Mouse (Mus musculus): ENCODE data around the gene Ubald1.

Ubald1 gene

DNA sequence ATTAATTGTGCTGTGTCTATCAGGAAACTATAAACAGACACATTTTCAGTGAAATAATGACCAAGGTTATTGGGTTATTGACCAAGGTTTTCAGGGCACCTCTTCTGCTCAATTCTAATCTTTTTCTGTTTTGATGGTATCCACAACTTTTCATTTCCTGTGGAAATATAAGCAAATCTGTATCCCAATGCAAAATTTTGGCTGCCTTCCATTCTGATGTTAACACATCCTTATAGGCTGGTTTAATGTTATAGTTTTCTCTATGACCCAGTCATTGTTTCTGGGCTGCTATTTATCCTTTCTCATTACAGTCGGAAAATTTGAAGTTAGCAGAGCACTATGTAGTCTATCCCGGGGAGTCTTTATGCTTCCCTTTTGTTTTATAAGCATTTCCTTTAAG is 19.6 kb upstream of the Ubald1 start:
- DNase-seq (ENCODE audit: low read depth in 2 of 2, low spot score in 2 of 2): no peak

- no peak for DNase-seq (ENCODE audit: low read depth in 2 of 2, low spot score in 2 of 2)
Measured at GRCm38 (mm10) chr16:4898881-4899280, 18.8 kb upstream of the Ubald1 start.

- no peak for DNase-seq (ENCODE audit: low read depth in 2 of 2, low spot score in 2 of 2)
Measured at GRCm38 (mm10) chr16:4897146-4897730, 17.1 kb upstream of the Ubald1 start.

DNA sequence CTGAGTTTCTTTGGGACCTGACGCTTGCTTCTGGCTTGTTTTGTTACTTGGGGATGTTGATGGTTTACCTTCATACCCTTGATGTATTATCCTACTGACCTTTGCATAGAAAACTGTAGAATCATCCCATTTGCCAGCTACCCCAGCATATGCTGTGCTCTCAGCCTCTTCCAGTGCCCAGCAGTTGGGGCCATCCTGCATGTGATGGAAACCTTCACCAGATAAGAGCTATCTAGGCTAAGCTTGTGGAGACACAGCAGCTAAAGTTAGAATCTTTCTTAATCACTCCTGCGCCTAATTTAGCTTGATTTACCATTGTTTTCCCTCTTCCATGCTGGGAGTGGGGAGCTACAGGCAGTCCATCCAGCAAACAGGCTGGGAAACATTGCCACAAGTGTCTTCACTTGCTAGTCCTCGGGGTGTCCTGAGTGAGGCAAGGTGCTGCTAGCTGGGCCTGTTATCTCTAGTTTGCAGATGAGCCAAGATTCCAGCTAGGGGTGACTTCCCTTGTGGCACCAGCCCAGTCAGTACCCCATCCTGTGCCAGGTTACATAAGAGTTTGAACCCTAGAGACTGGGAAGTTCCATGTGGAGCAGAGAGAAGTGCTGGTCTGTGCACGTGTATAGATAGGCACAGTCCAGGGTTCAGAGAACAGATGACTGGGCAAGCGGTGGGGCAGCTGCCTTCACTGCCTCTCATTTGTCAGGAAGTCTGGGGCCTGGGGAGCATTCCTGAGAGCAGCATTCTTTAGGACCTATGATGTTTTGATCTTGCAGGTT is 16.3 kb upstream of the Ubald1 start:
- no peak for DNase-seq (ENCODE audit: low read depth in 2 of 2, low spot score in 2 of 2)

DNA sequence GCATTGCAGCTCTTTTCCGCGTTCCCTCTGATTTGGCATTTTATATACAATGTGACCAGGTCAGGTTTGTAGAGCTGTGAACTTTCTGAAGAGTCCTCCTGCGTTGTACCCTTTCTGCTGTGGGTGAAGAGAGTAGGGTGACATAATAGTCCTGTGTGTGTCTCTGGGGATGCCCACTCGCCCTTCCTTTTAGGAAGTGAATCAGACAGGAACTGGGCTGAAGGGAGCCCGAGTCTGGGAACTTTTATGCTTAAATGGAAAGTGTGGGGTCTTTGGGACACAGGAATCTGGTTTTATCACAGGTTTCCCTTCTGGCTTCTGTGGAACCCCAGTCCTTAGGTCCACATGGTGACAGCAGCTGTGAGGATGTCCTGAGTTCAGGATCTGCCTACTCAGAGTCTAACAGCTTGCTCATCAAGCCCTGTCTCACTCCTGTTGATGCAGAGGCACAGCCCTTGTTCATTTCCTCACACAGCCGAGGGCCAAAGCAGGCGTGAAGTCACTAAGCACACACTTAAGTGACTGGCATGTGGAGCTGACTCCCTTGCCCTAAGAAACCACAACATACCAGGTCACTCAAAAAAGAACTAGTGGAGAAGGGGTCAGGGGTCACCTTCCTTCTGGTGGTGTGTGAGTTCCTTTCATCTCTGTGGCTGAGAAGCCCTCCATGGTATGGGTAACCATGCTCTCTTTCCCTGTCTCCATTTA is 14.2 kb upstream of the Ubald1 start:
- DNase-seq (ENCODE audit: low read depth in 2 of 2, low spot score in 2 of 2): no peak

DNA sequence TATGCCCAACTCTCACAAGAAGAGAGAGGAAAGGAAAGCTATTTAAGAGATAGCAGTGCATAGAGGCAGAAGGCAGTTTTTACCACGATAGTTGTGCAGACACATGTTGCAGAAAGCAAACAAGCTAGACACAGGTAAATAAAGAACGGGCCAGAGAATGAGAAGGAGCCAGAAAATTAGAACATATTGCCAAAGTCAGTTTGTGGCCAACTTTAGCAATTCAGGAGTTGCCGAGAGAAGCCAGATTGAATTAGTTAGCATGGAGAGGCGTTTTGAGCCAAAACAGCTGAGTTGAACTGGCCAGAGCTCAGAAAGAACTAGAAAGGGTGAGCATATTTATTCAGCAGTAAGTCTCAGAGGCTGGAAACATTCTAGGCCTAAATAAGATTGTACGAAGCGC is 12.1 kb upstream of the Ubald1 start:
- DNase-seq (ENCODE audit: low read depth in 2 of 2, low spot score in 2 of 2): no peak

GRCm38 (mm10) chr16:4890201-4890709 is 10.1 kb upstream of the Ubald1 start:
- DNase-seq (ENCODE audit: low read depth in 2 of 2, low spot score in 2 of 2): no peak

- no peak for DNase-seq (ENCODE audit: low read depth in 2 of 2, low spot score in 2 of 2)
Measured at GRCm38 (mm10) chr16:4886690-4887020, 6.5 kb upstream of the Ubald1 start.

- DNase-seq (ENCODE audit: low read depth in 2 of 2, low spot score in 2 of 2): peak; percentile 53 to 56
Measured at GRCm38 (mm10) chr16:4885760-4886689, 5.9 kb upstream of the Ubald1 start, which contains the start of gene Mgrn1. Mgrn1 (plus strand) TSS chr16:4886249.

GRCm38 (mm10) chr16:4884930-4885329 is 4.8 kb upstream of the Ubald1 start:
- no peak for DNase-seq (ENCODE audit: low read depth in 2 of 2, low spot score in 2 of 2)

- no peak for DNase-seq (ENCODE audit: low read depth in 2 of 2, low spot score in 2 of 2)
Measured at GRCm38 (mm10) chr16:4881400-4882351, 1.6 kb upstream of the Ubald1 start.

DNA sequence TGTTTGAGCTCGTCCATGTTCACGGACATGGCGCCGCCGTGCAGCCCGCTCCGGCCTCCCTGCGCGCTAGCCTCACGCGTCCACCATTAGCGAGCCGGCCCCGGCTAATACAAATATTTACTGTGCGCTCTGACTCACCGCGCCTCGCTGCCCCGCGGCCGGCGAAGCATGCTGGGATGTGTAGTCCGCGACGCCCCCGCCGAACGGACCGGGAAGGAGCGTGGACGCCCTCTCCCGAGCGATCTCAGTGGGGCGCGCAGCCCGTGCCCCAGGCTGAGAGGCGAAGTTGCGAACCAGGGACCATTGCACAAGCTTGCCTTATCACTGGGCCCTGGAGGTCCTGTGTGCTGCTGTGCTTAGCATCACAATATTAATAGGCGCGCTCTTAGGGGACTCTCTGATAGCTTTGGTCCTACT is 399 bp downstream of the Ubald1 start:
- peak; percentile 62 to 68 for DNase-seq (ENCODE audit: low read depth in 2 of 2, low spot score in 2 of 2)

DNA sequence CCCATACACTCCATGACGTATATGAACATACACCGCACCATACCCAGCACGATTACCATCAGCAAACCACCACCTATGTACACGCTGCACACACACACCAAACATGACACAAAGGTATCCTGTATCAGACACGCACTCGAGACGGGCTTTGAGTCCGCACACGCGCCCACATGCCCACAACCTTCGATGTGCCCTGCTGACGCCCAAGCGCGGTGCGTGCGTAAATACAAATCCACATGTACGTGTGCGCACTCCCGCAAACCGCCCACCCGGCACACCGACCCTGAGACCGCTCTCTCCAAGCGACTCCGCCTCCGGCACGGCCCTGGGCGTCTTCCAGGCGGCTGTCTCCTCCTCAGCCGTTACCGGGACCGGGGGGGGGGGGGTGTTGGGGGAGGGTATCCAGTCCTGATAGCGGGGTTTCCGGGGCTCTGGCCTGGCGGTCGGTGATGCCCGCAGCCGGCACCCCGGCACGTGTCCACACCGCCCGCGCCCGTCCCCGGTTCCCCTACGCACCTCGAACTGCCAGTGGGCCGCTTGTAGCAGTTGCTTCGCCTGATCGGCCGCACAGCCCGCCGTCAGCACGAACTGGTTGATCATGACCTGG is 911 bp downstream of the Ubald1 start:
- DNase-seq (ENCODE audit: low read depth in 2 of 2, low spot score in 2 of 2): peak; percentile 68 to 72

- peak; percentile 58 to 64 for DNase-seq (ENCODE audit: low read depth in 2 of 2, low spot score in 2 of 2)
Measured at GRCm38 (mm10) chr16:4878192-4878885, 1.8 kb downstream of the Ubald1 start.

DNA sequence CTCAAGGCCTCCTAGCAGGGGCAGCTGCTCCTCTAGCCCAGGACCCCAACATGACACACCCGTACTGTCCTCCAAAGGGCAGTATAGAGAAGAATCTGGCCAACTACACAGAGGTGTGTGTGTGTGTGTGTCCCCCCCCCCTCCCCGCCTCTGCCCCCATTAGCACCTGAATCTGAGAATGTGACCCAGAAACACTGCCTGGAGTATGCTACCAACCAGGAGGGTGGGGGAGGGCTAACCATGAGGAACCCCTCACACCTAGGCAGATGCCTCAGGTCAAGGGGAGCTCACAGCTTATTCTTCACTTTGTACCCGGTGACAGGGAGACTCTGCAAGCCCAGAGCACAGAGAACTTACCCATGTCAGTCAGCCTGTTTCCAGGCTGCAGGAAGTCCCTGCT is 2.4 kb downstream of the Ubald1 start:
- no peak for DNase-seq (ENCODE audit: low read depth in 2 of 2, low spot score in 2 of 2)

DNA sequence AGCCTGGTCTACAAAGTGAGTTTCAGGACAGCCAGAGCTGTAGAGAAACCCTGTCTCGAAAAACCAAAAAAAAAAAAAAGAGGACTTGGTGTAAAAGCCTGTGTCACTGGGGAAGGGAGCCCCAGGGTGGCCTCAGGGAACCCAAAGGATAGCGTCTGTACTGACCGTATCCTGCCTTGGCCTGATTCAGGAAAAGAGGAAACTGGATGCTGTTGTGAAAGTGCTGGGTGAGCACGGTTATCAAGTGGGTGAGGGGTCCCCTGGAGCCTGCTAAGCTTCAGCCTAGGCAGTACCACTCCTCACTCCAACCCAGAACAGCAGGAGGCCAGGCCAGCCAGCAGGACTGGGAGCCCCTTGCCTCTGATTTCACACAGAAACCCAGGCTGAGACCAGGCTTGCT is 2.9 kb downstream of the Ubald1 start:
- no peak for DNase-seq (ENCODE audit: low read depth in 2 of 2, low spot score in 2 of 2)

- no peak for DNase-seq (ENCODE audit: low read depth in 2 of 2, low spot score in 2 of 2)
Measured at GRCm38 (mm10) chr16:4876033-4876680, 4.0 kb downstream of the Ubald1 start.
